Mouse (Mus musculus) c-Kit-positive CD71-positive TER-119-negative erythroid progenitor cells, embryonic 14.5 days (primary cell): ENCODE measurements around the gene Ubr2.
A peak's percentile ranks its signal among the peaks of the same experiment; 100 is the strongest.

Source experiments
- DNase-seq: peaks from one replicate; pipeline ENCODE4 v3.0.0-alpha.2; 2013; ENCODE audit warnings: low read depth

The Ubr2 gene

GRCm38 (mm10) chr17:47003305-47003704 lies 7.1 kb downstream of the Ubr2 start:
- DNase-seq: no peak

DNA sequence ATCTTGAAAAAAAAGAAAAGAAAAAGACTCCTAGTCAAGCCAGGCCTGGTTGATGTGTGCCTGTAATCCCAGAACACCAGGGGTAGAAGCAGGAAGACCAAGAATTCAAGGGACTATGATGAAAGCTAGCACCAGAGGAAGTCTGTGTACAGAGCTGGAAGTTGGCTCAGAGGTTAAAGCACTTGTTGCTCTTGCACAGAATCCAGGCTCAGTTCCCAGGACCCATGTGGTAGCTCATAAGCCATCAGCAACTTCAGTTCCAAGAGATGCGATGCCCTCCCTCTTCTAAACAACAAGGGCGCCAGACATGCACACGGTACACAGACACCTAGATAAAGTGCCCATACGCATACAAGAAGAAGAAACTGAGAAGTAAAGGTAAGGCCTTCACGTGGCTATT lies 8.0 kb downstream of the Ubr2 start:
- no peak for DNase-seq

- no peak for DNase-seq
These were observed 11.5 kb downstream of the Ubr2 start for GRCm38 (mm10) chr17:46998840-46999239.

DNA sequence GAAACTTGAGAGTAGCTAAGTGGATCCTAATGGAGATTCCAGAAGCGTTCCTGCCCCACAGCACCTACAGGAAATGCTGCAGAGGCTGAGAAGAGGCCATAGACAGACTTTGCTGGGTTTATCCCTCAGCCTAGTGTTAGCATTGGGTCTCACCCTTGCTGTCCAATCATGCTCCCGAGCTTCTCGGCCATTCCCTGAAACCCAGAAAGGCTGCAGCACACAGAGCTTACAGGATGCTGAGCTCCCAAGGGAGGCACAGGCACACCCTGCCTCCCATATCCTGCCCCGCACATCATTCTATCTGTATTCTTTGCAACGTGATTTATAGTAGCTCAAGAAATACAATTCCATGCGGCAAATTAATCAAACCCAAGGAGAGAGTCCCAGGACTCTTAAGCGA lies 13.9 kb downstream of the Ubr2 start:
- no peak for DNase-seq

DNA sequence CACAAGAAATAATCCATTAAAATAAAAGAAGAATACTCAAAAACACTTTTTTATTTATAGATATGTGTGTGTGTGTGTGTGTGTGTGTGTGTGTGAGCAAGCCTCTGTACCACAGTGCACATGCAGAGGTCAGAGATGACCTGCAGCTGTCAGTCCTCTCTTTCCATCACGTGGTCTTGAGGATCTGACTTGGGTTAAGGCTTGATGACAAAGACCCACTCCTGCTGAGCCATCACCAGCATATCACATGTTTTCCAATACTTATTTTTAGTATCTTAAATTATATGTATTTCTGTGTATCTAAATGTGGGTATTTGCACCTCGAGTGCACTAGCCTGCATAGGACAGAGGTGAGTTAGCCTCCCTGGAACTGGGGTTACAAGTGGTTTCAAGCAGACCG lies 14.7 kb downstream of the Ubr2 start:
- DNase-seq: no peak

GRCm38 (mm10) chr17:46994641-46995398 lies 15.5 kb downstream of the Ubr2 start:
- DNase-seq: no peak

GRCm38 (mm10) chr17:46993625-46994024 lies 16.7 kb downstream of the Ubr2 start:
- DNase-seq: no peak

GRCm38 (mm10) chr17:46987631-46988030 lies 22.7 kb downstream of the Ubr2 start:
- no peak for DNase-seq

GRCm38 (mm10) chr17:46980050-46980449 lies 30.3 kb downstream of the Ubr2 start:
- DNase-seq: no peak

DNA sequence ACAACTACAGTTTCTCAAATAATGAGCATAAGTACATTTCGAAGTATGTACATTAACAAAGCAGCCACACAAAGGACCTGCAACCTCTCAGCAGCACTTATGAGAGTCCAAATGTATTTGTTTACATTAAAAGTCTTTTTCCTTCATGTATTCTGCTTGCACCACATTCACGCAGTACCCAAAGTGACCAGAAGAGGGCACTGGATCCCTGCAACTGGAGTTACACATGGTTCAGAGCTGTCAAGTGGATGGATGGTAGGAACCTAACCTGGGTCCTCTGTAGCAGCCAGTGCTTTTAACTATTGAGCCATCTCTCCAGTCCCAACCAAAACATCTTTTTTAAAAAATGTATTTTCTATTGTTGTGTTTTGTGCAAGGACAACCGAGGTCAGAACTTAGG lies 35.2 kb downstream of the Ubr2 start:
- peak; percentile 52 for DNase-seq

DNA sequence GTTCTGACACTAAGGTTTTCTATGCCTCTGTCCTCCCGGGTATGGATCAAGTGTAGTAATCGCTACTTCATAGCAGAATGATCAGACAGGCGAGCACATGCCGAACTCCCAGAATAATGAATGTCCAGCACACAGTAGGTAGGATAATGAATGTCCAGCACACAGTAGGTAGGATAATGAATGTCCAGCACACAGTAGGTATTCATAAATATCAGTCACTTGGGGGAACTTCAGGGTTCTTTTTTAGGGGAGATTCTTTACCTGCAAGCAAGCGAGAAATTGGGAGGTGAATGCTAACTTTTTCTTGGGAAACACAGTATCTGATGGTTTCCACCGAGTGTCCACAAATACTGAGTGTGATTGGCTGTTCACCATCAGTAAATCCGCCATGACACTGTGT lies 37.8 kb downstream of the Ubr2 start:
- DNase-seq: no peak

DNA sequence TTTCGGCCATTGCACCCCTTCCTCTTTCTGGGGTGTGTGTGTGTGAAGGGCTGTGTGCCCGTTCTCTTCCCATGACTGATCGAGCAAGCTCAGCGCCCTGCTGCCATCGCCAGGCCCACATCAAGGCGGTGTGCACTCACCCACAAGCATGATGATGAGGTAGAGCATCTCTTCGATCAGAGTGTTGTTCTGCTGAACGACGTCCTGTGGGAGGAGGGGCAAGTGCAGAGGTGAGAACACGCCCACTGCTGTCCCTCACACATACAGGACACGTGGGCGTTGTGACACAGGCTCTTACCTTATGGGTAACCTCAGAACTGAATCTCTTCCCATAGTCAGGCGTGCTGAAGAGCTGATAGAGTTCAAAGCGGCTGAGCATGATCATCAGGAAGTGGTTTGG lies 43.5 kb downstream of the Ubr2 start:
- DNase-seq: no peak

DNA sequence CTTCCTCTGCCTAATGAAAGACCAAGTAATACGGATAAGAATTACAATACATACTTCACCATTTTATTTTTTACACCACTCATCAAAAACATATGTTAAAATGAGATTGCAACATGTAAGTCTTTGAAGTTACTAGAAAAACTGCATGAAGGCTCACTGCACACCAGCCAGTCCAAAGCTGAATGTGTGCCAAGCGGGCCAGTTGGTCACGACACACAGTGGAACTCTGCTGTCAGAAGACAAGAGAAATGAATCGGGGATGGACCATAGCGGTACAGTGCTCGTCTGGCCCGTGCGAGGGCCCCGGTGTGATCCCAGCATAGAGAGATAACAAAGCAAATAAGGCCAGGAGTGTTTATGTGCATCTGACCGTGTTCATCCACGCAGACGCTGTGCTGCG lies 47.2 kb downstream of the Ubr2 start:
- no peak for DNase-seq

GRCm38 (mm10) chr17:46962153-46962552 lies 48.2 kb downstream of the Ubr2 start:
- DNase-seq: no peak

DNA sequence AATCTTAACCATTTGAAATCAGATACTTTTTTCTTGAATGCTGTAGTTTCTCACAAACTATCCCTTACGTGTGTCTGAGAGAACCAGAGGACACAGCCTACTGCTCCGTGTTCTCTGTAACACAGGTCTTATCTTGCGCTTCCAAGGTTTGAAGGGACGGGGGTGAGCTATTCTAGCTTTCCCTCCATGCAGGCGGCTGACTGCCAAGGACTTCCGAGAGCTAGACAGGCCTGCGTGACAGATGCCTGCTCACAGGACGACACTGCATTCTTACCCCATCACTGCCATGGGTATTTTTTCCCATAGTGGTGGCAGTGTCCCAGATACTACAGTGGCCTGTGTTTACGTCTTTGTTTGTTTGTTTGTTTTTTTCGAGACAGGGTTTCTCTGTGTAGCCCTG lies 50.1 kb downstream of the Ubr2 start:
- no peak for DNase-seq

DNA sequence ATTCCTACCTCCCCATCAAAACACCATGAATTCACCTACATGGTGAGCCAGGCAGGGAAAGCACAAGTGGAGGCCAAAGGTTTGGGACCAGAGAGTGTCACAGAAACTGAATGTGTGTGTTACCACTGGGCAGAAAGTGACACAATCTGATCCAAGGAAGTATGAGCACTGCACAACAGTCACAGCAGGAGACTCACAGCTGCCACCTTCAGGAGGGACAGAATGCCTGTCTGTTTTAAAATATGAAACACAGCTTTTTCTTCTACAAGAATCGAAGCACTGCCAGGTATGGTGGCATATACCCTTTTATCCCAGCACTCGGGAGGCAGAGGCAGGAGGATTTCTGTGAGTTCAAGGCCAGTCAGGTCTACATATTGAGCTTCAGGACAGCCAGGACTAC lies 52.3 kb downstream of the Ubr2 start:
- DNase-seq: no peak

DNA sequence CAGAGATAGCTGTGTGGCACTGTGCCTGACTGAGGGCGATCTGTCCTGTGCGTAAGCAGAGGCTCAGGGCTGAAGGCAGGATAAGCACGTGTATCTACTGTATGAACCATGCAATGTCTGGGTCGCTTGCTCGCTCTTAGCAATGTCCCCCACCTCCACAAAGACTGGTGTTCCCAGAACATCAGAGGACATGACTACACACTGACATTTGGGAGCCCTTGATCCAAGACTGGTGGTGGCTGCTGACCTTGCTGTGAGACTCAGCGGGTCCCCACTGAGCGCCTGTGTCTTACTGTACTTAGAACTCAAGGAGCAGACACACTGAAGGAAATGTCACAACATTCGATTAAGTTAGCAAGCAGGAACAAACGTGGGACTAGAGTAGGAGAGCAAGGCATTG lies 64.1 kb downstream of the Ubr2 start:
- no peak for DNase-seq

DNA sequence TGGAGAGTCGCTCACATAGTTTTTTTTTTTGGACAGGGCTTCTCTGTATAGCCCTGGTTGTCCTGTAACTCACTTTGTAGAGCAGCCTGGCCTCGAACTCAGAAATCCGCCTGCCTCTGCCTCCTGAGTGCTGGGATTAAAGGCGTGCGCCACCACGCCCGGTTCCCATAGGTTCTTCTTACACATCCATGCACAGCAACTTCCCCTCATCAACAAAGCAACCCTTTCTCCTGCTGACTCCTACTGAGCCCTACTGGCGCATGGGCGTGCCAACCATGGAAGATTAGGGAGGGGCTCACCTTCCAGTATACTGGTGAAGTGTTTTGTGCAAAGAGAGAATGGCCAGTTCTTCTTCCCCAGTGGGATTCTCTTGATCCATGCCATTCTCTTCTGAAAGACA lies 67.9 kb downstream of the Ubr2 start:
- DNase-seq: no peak

DNA sequence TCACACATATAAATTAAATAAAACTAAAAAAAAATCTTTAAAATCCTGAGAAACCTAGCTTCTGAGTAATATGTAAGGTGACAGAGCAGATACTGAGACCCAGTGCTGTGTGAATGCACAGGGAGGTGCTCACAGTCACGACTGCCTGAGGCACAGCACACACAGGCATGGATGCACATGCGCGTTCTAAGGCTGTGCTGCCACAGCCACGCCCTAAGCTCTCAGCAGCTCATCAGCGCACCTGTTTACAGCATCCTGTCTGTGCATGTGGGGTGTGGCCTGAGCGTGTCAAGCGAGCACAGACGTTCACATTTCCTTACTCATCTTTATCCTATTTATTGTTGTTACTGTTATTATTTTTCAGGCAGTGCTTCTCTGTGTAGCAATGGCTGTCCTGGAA lies 69.9 kb downstream of the Ubr2 start:
- DNase-seq: no peak

- peak; percentile 47 for DNase-seq
These were observed 76.6 kb downstream of the Ubr2 start for GRCm38 (mm10) chr17:46933557-46934348.

GRCm38 (mm10) chr17:46932961-46933360 lies 77.4 kb downstream of the Ubr2 start:
- DNase-seq: no peak

GRCm38 (mm10) chr17:46929897-46930296 lies 80.5 kb downstream of the Ubr2 start:
- no peak for DNase-seq

DNA sequence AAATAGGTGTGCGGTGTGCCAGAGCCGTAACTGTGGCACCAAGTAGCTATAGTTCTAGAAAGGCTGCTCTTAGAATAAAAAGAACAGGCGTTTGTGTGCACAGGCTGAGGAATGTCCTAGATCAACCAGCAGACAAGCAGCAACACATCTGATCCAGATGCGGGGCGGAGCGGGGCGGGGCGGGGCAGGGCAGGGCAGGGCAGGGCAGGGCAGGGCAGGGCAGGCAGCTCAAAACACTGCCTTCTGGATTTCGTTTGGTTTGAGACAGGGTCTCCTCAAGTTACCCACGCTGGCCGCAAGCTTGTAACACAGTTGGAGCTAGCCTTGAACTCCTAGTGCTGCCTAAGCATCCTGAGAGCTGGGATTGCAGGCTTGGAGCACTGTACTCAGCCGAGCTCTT lies 81.1 kb downstream of the Ubr2 start:
- no peak for DNase-seq

- DNase-seq: no peak
These were observed 82.6 kb downstream of the Ubr2 start for GRCm38 (mm10) chr17:46927781-46928180.
